Mouse (Mus musculus) limb, embryonic 12.5 days (tissue): ENCODE measurements around the gene Arid5b. TPM values are rescaled to one million over a fixed set of nuclear protein-coding genes. Genes with fewer than 3 reads are reported as not detected.

ENCODE experiments used
- ATAC-seq: fragments of 200-750 bp; cut with Nextera tagmentation; 2 replicates; pipeline ENCODE4 v1.8.0; 2017; ENCODE audit warnings: low read depth, moderate TSS enrichment; ENCODE audit not compliant: insufficient number of reproducible peaks, insufficient read depth, low FRiP score, low TSS enrichment
- H3K27ac ChIP-seq: fragments of 300-500 bp; sonication (generic); 2 replicates; pipeline ENCODE4 v1.5.1; 2016; ENCODE audit warnings: mild to moderate bottlenecking, moderate library complexity
- H3K27me3 ChIP-seq: fragments of 300-500 bp; sonication (generic); 2 replicates; pipeline ENCODE4 v1.6.1; 2016; ENCODE audit warnings: mild to moderate bottlenecking, moderate library complexity
- H3K36me3 ChIP-seq: fragments of 300-500 bp; sonication (generic); 2 replicates; pipeline ENCODE4 v1.6.1; 2016; ENCODE audit warnings: mild to moderate bottlenecking, moderate library complexity
- H3K4me1 ChIP-seq: fragments of 300-500 bp; sonication (generic); replicated peaks from 2 replicates; pipeline ENCODE4 v1.6.1; 2016
- H3K4me2 ChIP-seq: fragments of 300-500 bp; sonication (generic); 2 replicates; pipeline ENCODE4 v1.6.1; 2016; ENCODE audit warnings: mild to moderate bottlenecking, moderate library complexity
- H3K4me3 ChIP-seq: fragments of 300-500 bp; sonication (generic); replicated peaks from 2 replicates; pipeline ENCODE4 v1.5.1; 2016; ENCODE audit warnings: mild to moderate bottlenecking
- H3K9ac ChIP-seq: fragments of 300-500 bp; sonication (generic); replicated peaks from 2 replicates; pipeline ENCODE4 v1.6.1; 2016; ENCODE audit warnings: mild to moderate bottlenecking, moderate library complexity
- H3K9me3 ChIP-seq: fragments of 300-500 bp; sonication (generic); 2 replicates; pipeline ENCODE4 v1.6.1; 2016; ENCODE audit warnings: mild to moderate bottlenecking, moderate library complexity
- WGBS: fragments of 180-500 bp; shearing (Covaris S2); methylation state at CpG from one replicate; pipeline ENCODE4 v1.1.7; 2016; 5-methylcytosine and 5-hydroxymethylcytosine counted together
- polyA plus RNA-seq: library from polyadenylated mRNA; unstranded; fragments of >200 nt; fragmentation: Nextera tagmentation; extraction: Ambion mirVana; gene quantifications from 2 replicates; pipeline ENCODE4 v1.2.1, GENCODE M21; 2016

Arid5b gene
- polyA plus RNA-seq, 1 experiment from 2014 or later = 48.0 TPM

DNA sequence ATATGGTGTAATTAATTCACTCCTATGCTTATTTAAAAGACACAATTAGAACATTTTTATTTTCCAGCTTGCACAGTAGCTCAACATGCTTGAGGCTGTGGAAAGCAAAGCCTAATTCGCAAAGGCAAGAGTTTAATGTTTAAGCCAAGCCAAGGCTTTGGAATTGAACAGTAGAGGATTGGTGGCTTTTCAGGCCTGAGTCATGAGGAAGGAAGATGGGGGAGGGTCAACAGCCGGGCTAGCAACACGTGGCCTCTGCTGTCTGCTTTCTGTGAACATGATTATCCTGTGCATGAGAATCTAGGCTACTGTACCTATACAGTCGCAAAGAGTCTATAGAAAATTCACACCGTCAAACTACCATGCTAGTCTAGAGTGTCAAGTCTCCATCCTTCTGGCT, 9.9 kb downstream of the Arid5b start:
- WGBS = 73% methylated on average over 5 of the region's 5 CpGs
- no peaks in the 10 kb centered on the region for H3K9me3 ChIP-seq
- H3K4me3 ChIP-seq = no peak overlapping the region
- peaks cover 44% of the 10 kb centered on the region for H3K36me3 ChIP-seq
- ATAC-seq = no peak
- H3K27ac ChIP-seq = no peak overlapping the region
- H3K27me3 ChIP-seq = no peaks in the 10 kb centered on the region
- no peak overlapping the region for H3K4me2 ChIP-seq
- H3K9ac ChIP-seq = no peak overlapping the region
- H3K4me1 ChIP-seq = 0 out of 2 replicates have a peak, but pooled peaks cover 4% of the 10 kb centered on the region

DNA sequence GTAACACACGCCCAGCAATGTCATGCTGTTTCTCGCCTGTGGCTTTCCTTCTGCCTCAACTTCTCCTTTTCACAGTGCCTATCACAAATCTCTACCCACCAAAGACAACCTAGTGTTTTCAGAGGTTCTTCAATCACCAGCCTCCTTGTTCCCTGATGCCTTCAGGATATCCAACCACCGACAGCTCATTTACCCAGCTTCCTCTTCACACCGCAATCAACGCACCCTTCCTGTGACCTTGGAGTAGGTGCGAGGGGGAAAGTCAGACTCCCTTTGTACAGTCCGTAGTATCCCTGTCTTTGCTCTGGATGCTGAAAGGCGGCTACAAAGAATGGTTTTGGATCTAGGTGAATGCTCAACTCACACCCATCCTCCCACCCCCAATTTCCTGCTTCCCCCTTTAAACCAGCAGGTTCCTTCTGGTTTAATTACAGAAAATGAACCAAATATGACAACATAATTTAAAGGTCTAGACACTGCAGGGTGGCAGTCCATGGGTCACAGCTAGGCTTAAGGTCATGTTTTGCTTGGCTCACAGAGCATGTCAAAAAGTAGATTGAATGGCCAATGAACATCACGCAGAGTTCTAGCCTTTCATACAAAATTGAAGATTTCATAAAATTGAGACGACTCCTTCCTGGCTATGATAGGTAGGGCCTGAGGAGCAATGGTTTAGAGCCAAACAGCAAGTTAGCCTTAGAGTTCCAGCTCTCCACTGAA, 14.4 kb downstream of the Arid5b start:
- H3K4me3 ChIP-seq = no peak overlapping the region
- H3K4me2 ChIP-seq = no peak overlapping the region
- no peak overlapping the region for H3K9ac ChIP-seq
- no peak overlapping the region for H3K27ac ChIP-seq
- no peaks in the 10 kb centered on the region for H3K9me3 ChIP-seq
- 84% methylated on average over 10 of the region's 10 CpGs for WGBS
- H3K4me1 ChIP-seq = 0 out of 2 replicates have a peak, but pooled peaks cover 3% of the 10 kb centered on the region
- H3K36me3 ChIP-seq = peaks cover 40% of the 10 kb centered on the region; the same call in 1 of the 2 replicates
- no peak for ATAC-seq
- no peaks in the 10 kb centered on the region for H3K27me3 ChIP-seq

DNA sequence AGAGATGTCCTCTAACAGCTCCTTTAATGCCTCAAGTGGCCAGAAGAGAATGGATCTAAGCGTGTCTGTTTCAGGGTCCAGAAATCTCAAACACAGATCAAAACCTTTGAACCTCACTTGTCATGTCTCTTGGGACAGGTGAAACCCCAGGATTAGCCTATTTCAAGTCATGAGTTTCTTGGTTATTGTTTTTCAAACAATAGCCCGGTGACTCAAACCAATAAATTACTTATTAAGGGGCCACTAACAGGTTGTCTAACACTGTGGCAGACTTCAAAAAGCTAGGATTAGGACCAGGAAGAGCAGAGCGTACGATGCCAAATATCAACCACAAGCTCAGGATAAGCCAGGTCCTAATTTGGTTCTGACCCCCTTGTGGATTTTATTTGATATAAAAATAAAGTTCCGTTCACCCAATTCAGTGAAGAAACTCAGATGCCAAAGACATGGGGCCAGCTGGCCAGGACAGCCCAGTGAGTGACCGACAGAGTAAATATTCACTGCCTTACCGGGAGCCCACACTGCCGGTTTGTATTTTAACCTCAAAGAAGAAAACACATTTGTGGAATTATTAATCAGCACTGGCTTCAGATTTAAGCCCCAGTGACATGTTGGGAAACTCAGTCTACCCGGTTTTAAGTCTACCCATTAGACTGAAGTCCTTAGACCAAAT, 15.1 kb downstream of the Arid5b start:
- 87% methylated on average over 9 of the region's 9 CpGs for WGBS
- no peak for ATAC-seq
- H3K27me3 ChIP-seq = no peaks in the 10 kb centered on the region
- H3K4me1 ChIP-seq = no peaks in the 10 kb centered on the region
- no peak overlapping the region for H3K4me3 ChIP-seq
- no peak overlapping the region for H3K4me2 ChIP-seq
- H3K9me3 ChIP-seq = no peaks in the 10 kb centered on the region
- no peak overlapping the region for H3K27ac ChIP-seq
- peaks cover 42% of the 10 kb centered on the region; the same call in 1 of the 2 replicates for H3K36me3 ChIP-seq
- H3K9ac ChIP-seq = no peak overlapping the region

DNA sequence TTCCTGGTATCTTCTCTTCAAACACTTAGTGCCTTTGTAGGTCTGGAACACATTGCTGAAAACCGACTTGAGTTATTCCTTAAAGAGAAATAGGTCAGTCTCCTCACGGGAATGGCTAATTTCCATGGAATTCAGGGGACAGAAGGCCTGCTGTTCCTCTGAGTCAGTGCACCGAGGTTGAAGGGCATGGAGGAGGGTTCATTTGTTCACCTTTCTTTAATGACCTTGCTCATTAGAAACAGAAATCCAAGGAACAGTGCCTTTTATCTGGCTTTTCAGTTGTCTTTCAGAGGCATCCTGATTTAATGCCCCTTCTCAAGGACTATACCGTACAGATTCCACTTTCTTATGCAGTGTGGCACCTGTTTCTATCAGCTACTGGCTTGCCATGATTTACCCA, 18.9 kb downstream of the Arid5b start:
- ATAC-seq = no peak
- Histone ChIP-seq H3K27ac (no peak overlapping the region), H3K4me2 (no peak overlapping the region), H3K4me1 (no peaks in the 10 kb centered on the region), H3K9ac (no peak overlapping the region), H3K27me3 (no peaks in the 10 kb centered on the region), H3K4me3 (no peak overlapping the region), H3K9me3 (no peaks in the 10 kb centered on the region), H3K36me3 (peaks cover 40% of the 10 kb centered on the region)
- 27% methylated on average over 4 of the region's 4 CpGs for WGBS

DNA sequence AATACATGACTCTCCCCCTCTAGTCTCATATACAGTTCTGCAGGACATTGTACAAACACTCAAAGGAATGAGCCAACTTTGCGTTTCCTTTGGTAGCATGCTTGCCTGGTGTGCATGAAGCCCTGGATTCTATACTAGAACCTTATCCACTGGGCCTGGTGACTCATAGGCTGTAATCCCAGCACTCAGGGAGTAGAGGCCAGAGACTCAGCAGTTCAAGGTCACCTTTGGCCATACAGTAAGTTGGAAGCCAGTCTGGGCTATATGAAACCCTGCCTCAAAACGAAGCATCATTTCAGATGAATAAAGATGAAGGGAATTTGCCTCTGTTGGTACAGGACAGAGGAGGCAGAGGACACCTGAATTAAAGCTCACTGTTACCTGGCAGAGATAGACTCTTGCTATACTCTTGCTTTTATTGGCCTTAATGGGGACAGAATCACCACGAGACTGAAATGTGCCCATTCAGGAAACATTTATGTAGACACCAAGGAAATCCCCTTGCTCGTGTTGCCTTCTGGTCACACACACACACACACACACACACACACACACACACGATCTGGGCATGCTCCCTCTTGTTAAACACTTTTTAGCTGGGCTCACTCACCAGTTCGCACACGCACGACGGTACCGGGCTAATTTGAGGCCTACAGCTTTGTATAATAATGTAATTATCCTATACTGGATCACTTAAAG, 21.0 kb downstream of the Arid5b start:
- no peak overlapping the region for H3K4me2 ChIP-seq
- H3K36me3 ChIP-seq = peaks cover 32% of the 10 kb centered on the region
- H3K27ac ChIP-seq = no peak overlapping the region
- 91% methylated on average over 10 of the region's 10 CpGs for WGBS
- no peak overlapping the region for H3K9ac ChIP-seq
- no peak for ATAC-seq
- H3K27me3 ChIP-seq = no peaks in the 10 kb centered on the region
- no peak overlapping the region for H3K4me3 ChIP-seq
- H3K9me3 ChIP-seq = no peaks in the 10 kb centered on the region
- peaks cover 5% of the 10 kb centered on the region; the same call in 1 of the 2 replicates for H3K4me1 ChIP-seq

DNA sequence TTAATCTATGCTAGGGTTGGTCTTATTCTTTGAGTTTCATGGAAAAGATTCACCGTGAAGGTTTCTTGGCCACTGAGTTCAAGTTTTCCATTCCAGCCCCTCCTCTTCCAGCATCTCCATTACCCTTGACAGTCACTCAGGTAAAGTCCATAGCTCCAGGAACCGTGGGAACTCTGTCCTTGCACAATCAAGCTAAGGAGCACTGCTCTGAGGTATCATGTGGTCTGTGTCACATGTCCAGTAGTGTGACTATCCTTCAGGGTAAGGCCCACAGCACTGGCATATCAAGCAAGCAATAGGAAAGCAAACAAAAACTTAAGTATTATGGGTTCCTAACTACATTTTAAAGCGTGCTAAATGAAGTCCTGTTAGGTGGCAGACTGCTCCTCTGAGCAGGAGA, 22.4 kb downstream of the Arid5b start:
- Histone ChIP-seq H3K36me3 (peaks cover 35% of the 10 kb centered on the region), H3K27ac (no peak overlapping the region), H3K4me2 (no peak overlapping the region), H3K9me3 (no peaks in the 10 kb centered on the region), H3K4me3 (no peak overlapping the region), H3K4me1 (peaks cover 5% of the 10 kb centered on the region; the same call in 1 of the 2 replicates), H3K27me3 (no peaks in the 10 kb centered on the region), H3K9ac (no peak overlapping the region)
- 86% methylated on average over 3 of the region's 3 CpGs for WGBS
- ATAC-seq = no peak

DNA sequence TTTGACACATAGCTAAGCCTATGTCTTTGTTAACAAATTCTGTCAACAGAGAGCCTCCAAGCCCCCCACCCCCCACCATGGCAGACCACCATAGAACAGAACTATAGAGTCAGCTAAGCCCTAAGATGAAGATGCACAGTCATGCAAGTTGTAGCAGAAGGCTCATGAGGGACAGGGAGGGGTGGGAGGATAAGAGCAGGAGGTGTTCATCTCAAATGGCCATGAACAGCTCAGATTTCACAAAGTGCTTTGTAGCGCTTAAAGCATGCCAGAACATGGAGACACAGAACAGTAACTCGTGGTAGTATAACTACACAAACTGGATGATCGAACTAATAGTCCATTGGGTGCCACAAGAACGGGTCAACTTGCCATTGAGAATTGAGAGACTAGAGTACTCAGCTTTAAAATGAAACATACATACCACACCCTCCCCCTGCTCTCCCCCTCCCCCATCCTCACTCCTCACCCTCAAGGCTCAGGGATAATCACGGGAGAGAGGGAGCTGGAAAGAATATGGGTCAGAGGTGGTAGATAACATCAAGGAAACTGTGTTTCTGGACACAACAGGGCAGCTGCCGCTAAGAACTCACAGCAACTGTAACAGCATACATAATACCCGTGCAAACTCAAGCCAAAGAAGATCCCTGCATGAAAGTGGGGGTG, 25.0 kb downstream of the Arid5b start:
- Histone ChIP-seq H3K36me3 (peaks cover 21% of the 10 kb centered on the region), H3K4me1 (peaks cover 10% of the 10 kb centered on the region), H3K27me3 (no peaks in the 10 kb centered on the region), H3K27ac (no peak overlapping the region), H3K4me3 (no peak overlapping the region), H3K9me3 (no peaks in the 10 kb centered on the region), H3K4me2 (no peak overlapping the region), H3K9ac (no peak overlapping the region)
- WGBS = 68% methylated on average over 7 of the region's 7 CpGs
- no peak for ATAC-seq

DNA sequence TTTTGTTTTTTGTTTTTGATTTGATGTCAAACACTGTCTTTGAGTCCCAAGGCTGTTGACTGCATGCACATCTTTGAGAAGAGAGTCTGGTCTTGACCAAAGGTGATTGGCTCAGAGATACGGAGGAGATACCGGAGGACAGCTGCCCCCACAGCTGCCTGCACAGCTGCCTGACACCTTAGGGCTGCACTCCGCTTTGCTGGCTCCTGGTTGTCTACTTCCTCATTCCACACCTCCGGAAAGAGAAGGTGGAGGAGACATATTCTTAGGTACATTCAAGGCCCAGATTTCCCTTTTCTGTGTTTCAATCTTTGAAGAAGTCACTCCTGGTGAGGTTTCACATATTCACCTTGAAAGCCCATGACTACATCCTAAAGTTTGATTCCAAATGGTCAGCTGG, 25.9 kb downstream of the Arid5b start:
- peaks cover 16% of the 10 kb centered on the region for H3K36me3 ChIP-seq
- H3K4me1 ChIP-seq = peaks cover 19% of the 10 kb centered on the region
- H3K9me3 ChIP-seq = no peaks in the 10 kb centered on the region
- H3K4me3 ChIP-seq = no peak overlapping the region
- H3K27me3 ChIP-seq = no peaks in the 10 kb centered on the region
- no peak overlapping the region for H3K27ac ChIP-seq
- WGBS = 85% methylated on average over 4 of the region's 4 CpGs
- ATAC-seq = no peak
- H3K9ac ChIP-seq = no peak overlapping the region
- H3K4me2 ChIP-seq = no peak overlapping the region

DNA sequence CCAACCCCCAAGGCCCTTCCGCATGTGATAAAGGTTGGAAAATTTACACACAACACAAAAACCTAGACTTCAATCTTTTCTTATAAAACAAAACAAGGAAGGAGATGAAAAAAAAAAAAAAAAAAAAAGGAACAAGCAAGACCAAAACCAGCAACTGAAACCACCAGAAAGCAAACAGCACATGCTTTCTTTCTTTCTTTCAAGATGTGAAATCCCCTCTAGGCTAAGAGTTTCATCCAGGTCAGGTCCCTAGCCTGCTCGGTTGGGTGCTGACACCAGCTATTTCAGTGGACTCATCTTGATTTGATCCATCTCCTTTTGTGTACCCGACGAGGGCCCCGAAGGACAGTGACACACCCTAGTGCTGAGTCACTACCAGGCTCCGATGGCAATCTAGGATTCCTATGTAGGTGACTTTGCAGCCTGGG, 29.2 kb downstream of the Arid5b start:
- WGBS = 81% methylated on average over 6 of the region's 6 CpGs
- H3K36me3 ChIP-seq = peaks cover 9% of the 10 kb centered on the region
- no peak overlapping the region for H3K27ac ChIP-seq
- no peaks in the 10 kb centered on the region for H3K27me3 ChIP-seq
- no peak overlapping the region for H3K4me2 ChIP-seq
- no peak overlapping the region for H3K9ac ChIP-seq
- no peak for ATAC-seq
- H3K9me3 ChIP-seq = no peaks in the 10 kb centered on the region
- H3K4me3 ChIP-seq = no peak overlapping the region
- H3K4me1 ChIP-seq = peaks cover 27% of the 10 kb centered on the region

DNA sequence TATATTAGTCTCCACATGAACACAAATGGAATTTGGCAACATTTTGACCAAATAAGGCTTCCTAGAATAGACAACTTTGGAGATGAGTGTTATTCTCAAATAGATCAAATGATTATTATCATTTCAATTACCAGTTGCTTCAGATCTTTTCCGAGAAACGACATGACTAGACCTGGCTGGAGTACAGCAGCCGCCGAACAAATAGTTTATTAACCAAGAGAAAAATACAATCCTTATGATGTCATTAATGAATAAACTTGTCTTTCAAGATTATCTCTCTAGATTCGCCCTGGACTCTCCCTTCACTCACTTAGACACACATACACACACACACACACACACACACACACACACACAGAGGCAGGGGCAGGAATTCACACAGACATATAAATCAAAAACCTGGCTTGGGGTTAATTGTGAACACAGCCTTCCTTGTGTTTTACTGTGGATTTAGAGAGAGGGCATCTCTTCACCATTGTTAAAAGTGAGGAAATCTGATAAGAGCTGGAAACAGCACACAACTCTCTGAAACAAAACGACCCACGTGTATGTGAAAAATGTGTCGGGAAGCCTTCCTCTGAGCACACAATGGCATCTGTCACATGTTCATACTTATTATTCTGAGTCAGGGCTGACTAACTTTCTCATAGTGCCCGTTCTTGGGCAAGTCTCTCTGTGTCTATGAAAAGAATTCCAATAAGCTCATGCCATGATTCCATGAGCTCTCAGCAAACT, 30.1 kb downstream of the Arid5b start:
- Histone ChIP-seq H3K4me3 (no peak overlapping the region), H3K9me3 (no peaks in the 10 kb centered on the region), H3K27me3 (no peaks in the 10 kb centered on the region), H3K36me3 (peaks cover 9% of the 10 kb centered on the region), H3K27ac (no peak overlapping the region), H3K4me2 (no peak overlapping the region), H3K9ac (no peak overlapping the region), H3K4me1 (peaks cover 22% of the 10 kb centered on the region)
- ATAC-seq = no peak
- 72% methylated on average over 9 of the region's 9 CpGs for WGBS
